Mouse (Mus musculus): ENCODE measurements at regions not wholly inside any gene's neighbourhood (a gene's known extent, or its start where the extent isn't known, plus 50 kb on each side); places are given as distances from the start of the nearest gene placed in this dataset.
"Not testable (repeated sequence)": the region's sequence is repeated elsewhere in the genome, so short reads cannot be mapped to it uniquely, and the experiment has no call there.

DNA sequence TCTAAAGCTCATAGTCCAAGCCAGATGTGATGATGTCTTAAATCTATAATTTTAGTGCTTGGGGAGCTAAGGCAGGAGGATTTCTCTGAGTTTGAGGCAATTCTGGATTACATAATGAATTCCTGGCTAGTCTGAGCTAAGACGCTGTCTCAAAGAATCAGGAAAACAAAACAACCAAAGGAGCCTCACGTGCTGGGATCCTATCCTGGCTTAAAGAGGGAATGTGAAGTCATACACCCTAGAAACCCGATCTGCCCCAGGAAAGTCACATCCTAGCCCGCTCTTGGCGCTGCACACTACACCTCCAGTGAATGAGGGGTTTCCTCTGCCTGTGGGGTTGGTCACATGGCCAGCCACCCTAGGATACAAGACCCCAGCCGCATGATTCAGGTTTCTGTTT, 211.2 kb downstream of the Glrx3 start:
- no peak for DNase-seq (ENCODE audit: low read depth)

GRCm38 (mm10) chr7:137649650-137650049, 212.2 kb downstream of the Glrx3 start:
- no peak for DNase-seq (ENCODE audit: low read depth)

GRCm38 (mm10) chr7:137653837-137654236, 216.4 kb downstream of the Glrx3 start:
- DNase-seq (ENCODE audit: low read depth): no peak

- DNase-seq (ENCODE audit: low read depth): no peak
Measured at GRCm38 (mm10) chr7:137667165-137667564, 229.8 kb downstream of the Glrx3 start.

DNA sequence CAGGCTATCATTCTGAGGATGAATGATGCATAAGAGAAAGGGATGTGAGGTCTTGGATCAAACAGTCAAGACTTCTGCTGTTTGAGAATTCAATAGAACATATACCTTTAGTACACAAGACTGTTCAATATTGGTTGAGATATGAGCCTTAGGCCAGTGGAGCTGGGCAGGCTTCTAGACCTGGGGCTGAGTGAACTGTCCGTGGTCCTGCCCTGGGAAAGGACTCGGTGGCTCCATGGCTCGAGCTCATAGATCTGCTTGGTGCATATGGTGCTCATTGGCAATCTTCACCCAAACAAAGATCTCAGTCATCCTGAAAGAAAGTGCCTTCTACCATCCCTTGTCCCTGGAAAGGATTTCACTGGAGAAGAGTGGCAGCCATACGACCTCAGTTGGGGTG, 233.7 kb downstream of the Glrx3 start:
- DNase-seq (ENCODE audit: low read depth): no peak

- no peak for DNase-seq (ENCODE audit: low read depth)
Measured at GRCm38 (mm10) chr7:137674596-137674995, 237.2 kb downstream of the Glrx3 start.

- DNase-seq (ENCODE audit: low read depth): no peak
Measured at GRCm38 (mm10) chr7:137675381-137675780, 238.0 kb downstream of the Glrx3 start.

- DNase-seq (ENCODE audit: low read depth): no peak
Measured at GRCm38 (mm10) chr7:137684826-137685225, 247.4 kb downstream of the Glrx3 start.

GRCm38 (mm10) chr7:137685320-137685719, 247.9 kb downstream of the Glrx3 start:
- no peak for DNase-seq (ENCODE audit: low read depth)

GRCm38 (mm10) chr7:137696831-137697230, 259.4 kb downstream of the Glrx3 start:
- DNase-seq (ENCODE audit: low read depth): no peak

GRCm38 (mm10) chr7:137698501-137698900, 261.1 kb downstream of the Glrx3 start:
- not testable (repeated sequence) for DNase-seq (ENCODE audit: low read depth)

GRCm38 (mm10) chr7:137712862-137713261, 275.4 kb downstream of the Glrx3 start:
- no peak for DNase-seq (ENCODE audit: low read depth)

GRCm38 (mm10) chr7:137713856-137714255, 276.4 kb downstream of the Glrx3 start:
- no peak for DNase-seq (ENCODE audit: low read depth)

- no peak for DNase-seq (ENCODE audit: low read depth)
Measured at GRCm38 (mm10) chr7:137714318-137714962, 277.0 kb downstream of the Glrx3 start.

- DNase-seq (ENCODE audit: low read depth): no peak
Measured at GRCm38 (mm10) chr7:137715126-137715900, 277.9 kb downstream of the Glrx3 start.

GRCm38 (mm10) chr7:137723361-137724040, 286.1 kb downstream of the Glrx3 start:
- no peak for DNase-seq (ENCODE audit: low read depth)

DNA sequence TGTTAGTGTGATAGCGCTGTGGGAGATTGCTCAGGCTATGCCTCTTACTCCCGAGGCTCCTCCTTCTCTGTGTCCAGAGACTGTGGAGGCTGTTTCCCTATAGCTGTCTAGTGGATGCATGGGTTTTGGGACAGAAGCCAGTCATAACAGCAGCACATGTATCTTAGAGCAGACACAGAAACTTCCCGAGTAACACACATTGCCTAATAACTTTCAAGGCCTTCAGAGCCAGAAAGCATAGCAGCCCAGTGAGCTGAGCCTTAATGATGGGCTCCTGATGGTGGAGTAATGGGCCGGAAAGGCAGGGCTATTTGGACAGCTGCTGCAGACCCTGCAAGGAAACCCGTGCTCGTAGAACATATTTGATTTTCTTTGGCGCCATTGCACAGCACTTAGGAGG, 288.6 kb downstream of the Glrx3 start:
- DNase-seq (ENCODE audit: low read depth): no peak

DNA sequence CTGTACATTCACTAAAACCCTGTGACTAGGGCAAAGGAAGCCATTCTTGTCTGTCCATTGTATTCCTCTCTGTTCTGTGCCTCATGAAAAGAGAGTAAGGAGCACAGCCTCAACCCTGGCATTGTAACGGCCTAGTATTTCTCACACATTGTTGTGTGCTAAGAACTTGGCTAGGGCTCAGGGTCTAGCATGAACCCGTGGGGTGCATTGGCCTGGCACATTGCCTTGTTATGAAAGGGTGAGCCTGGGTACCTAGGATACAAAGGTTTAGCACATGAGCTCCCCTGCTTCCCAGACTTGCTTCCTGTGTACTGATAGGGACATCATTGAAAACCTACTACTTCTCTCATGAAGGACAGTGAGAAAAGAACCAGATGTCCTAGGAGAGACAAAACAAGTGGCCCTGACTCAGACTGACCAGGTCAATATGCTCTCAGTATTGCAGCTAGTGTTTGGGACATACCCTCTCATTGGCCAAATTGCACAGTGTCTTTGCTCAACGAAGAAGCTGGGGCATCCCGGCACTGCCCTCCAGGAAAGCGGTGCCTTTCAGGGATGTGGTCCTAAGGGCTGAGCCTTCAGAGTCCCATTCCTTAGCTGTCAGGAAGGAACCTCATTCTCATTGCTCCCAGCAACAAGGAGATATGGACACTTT, 298.6 kb downstream of the Glrx3 start:
- DNase-seq (ENCODE audit: low read depth): no peak

GRCm38 (mm10) chr7:137741702-137742101, 304.3 kb downstream of the Glrx3 start:
- DNase-seq (ENCODE audit: low read depth): no peak

DNA sequence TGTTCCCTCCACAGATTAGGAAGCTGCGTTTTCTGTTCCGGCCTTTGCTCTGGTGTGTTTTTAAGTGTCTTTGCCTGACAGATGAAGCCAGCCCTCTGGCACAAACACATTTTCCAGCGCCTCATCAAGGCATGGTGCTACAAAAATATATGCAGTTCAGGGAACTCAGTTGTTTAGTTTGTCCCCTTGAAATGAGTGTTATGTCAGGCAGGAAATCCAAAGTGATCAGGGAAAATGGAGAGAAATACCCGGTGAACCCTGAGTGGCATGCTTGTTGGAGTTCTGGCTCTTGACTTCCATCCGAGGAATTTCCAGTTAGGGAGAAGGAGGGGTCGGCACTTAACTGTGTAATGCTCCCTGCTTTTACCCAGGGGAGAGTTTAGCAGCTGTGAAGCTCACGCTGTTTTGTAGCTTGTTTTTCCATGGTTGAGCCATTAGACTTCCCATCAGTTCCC, 304.9 kb downstream of the Glrx3 start:
- no peak for DNase-seq (ENCODE audit: low read depth)

DNA sequence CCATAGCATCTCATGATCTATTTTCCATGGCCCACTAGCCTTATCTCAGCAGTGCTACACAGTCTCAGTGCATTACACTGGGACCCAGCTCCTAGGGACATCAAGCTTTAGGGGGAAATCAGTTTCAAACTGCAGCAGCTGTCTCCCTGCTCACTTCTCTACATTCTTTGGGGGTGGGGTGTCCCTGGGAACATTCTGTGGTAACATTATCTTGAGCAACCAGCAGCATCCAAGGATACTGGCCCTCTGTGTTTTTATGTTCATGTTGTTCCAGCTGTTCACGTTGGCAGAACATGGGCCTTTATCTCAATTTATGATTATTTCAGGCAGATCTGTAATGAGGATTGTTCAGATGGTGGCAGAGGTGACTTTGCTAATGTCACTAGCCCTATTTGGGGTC, 308.2 kb downstream of the Glrx3 start:
- no peak for DNase-seq (ENCODE audit: low read depth)

GRCm38 (mm10) chr7:137745991-137746390, 308.6 kb downstream of the Glrx3 start:
- DNase-seq (ENCODE audit: low read depth): no peak
